Mouse (Mus musculus): ENCODE results near the gene Mocs2.

DNA sequence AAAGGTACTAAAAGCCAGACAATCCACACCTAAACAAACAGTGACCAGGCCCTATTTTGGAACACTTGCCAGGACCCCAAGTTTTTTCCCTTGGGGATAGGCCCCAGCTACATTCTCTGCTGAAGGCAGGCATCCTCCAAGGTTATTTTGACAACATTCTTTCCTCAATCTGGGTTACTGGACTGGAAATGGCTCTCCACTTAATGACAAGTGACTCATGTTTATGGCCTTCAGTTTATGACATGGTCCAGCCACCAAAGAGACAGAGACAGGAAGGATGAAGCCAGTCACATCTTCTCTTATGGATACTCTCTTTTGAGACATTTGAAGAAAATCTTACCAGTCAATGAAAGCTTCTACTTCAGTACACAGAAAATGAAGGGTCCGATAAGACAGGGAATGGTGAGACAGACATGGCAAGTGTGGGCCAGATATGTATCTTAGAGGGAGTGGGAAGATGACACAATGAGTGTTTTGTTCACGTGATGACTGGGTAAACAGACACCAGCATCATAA is 58.0 kb downstream of the Mocs2 start:
- TF ChIP-seq POLR2A (IDR thresholded peaks at IDR 0.05; ENCODE audit: insufficient read depth, low read depth, low read length) (no peak), CTCF (IDR thresholded peaks at IDR 0.05; ENCODE audit: insufficient read depth, low read depth, low read length) (no peak)

Data from olfactory bulb, adult 2 months (tissue).